In the genomic region with DNA sequence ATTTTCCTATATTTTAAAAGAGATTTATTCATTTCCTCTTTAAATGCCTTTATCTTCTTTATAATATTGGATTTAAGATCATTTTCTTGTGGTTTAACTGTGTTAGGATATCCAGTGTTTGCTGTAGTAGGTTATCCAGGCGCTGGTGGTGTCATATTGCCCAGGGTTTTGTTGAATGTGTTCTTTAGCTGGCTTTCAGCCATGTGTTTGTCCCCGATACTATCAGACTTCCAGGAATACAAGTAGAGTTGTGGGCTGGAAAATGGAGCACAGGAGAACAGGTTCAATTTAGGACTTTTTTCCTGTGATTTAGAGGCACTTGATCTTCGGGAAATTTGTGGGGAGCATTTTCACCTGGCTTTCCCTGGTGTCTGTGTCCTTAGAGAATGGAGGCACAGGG, we compare ENCODE assay signal across 46 mouse cellular contexts. TPM values are rescaled to one million over a fixed set of nuclear protein-coding genes. Genes with fewer than 3 reads are reported as not detected.
"Had no signal": no experiment of that assay in that cellular context is flagged by ENCODE, and none has a peak within 500 bp of the region (broad histone marks: within the 10 kb centered on the region; RNA-seq: fewer than 3 reads in every experiment).

No protein-coding gene starts in this region.

- H3K9me3 ChIP-seq: limb, embryonic 10.5 days; limb, embryonic 15.5 days; liver, embryonic 15.5 days; lung, embryonic 15.5 days had no signal

- H3K27me3 ChIP-seq: limb, embryonic 12.5 days; limb, embryonic 13.5 days; limb, embryonic 15.5 days; liver, embryonic 13.5 days; liver, embryonic 15.5 days; lung, embryonic 15.5 days; megakaryocyte, embryonic 14.5 days; midbrain, embryonic 12.5 days; midbrain, embryonic 13.5 days; midbrain, embryonic 15.5 days; neural tube, embryonic 12.5 days had no signal

- H3K4me3 ChIP-seq: left cerebral cortex, adult 2 months; limb, embryonic 10.5 days; limb, embryonic 12.5 days; limb, embryonic 13.5 days; limb, embryonic 15.5 days; liver, embryonic 13.5 days; liver, embryonic 15.5 days; lung, embryonic 15.5 days; megakaryocyte, embryonic 14.5 days; midbrain, embryonic 10.5 days; midbrain, embryonic 12.5 days; midbrain, embryonic 13.5 days; midbrain, embryonic 15.5 days; myocyte; neural tube, embryonic 12.5 days had no signal

- H3K27ac ChIP-seq: left cerebral cortex, adult 2 months; limb, embryonic 10.5 days; limb, embryonic 12.5 days; limb, embryonic 13.5 days; limb, embryonic 15.5 days; liver, embryonic 13.5 days; liver, embryonic 14.5 days; liver, embryonic 15.5 days; lung, embryonic 15.5 days; macrophage; midbrain, embryonic 10.5 days; midbrain, embryonic 12.5 days; midbrain, embryonic 13.5 days; midbrain, embryonic 15.5 days; neural tube, embryonic 12.5 days had no signal

- H3K4me1 ChIP-seq: limb, embryonic 10.5 days; limb, embryonic 12.5 days; limb, embryonic 13.5 days; limb, embryonic 15.5 days; liver, embryonic 13.5 days; liver, embryonic 15.5 days; lung, embryonic 15.5 days; megakaryocyte, embryonic 14.5 days; midbrain, embryonic 10.5 days; midbrain, embryonic 12.5 days; midbrain, embryonic 13.5 days; midbrain, embryonic 15.5 days; neural tube, embryonic 12.5 days had no signal

- ATAC-seq: lung, postnatal 0 days; midbrain, embryonic 13.5 days; midbrain, embryonic 15.5 days; midbrain, embryonic 16.5 days had no signal

- H3K4me2 ChIP-seq: limb, embryonic 12.5 days; limb, embryonic 13.5 days; limb, embryonic 15.5 days; liver, embryonic 13.5 days; liver, embryonic 15.5 days; lung, embryonic 14.5 days; lung, embryonic 15.5 days; midbrain, embryonic 11.5 days; midbrain, embryonic 12.5 days; midbrain, embryonic 13.5 days; midbrain, embryonic 15.5 days; neural tube, embryonic 12.5 days had no signal

- H3K36me3 ChIP-seq: limb, embryonic 10.5 days; limb, embryonic 12.5 days; limb, embryonic 13.5 days; limb, embryonic 15.5 days; liver, embryonic 13.5 days; liver, embryonic 15.5 days; lung, embryonic 15.5 days; midbrain, embryonic 10.5 days; midbrain, embryonic 12.5 days; midbrain, embryonic 13.5 days; midbrain, embryonic 15.5 days; neural tube, embryonic 12.5 days had no signal

- DNase-seq: left cerebral cortex, postnatal 4 days; liver; liver, embryonic 13.5 days; lung, adult 18-20 months; lung, adult 2 months; lung, embryonic 14.5 days; lung, postnatal 10 days; lung, postnatal 14 days; lung, postnatal 36 days; lung, postnatal 4 days; midbrain, embryonic 14.5 days had no signal

- H3K9ac ChIP-seq: limb, embryonic 12.5 days; limb, embryonic 13.5 days; limb, embryonic 15.5 days; liver, embryonic 13.5 days; liver, embryonic 14.5 days; liver, embryonic 15.5 days; lung, embryonic 14.5 days; lung, embryonic 15.5 days; midbrain, embryonic 12.5 days; midbrain, embryonic 13.5 days; midbrain, embryonic 15.5 days; neural tube, embryonic 12.5 days had no signal

RNA-seq across cellular contexts. Expression of a gene that starts 19.8 kb away (rescaled TPM):
- total RNA-seq: left cerebral cortex, adult 18-20 months; left cerebral cortex, adult 2 months; left cerebral cortex, adult 8-10 months; left cerebral cortex, postnatal 10 days; left cerebral cortex, postnatal 14 days; left cerebral cortex, postnatal 25 days; left cerebral cortex, postnatal 36 days; left cerebral cortex, postnatal 4 days; megakaryocyte progenitor cell, adult 5-6 weeks; megakaryocyte, adult 5-6 weeks; megakaryocyte-erythroid progenitor cell, adult 5-6 weeks; midbrain, postnatal 0 days; monocyte, adult 5-6 weeks had no signal
- polyA plus RNA-seq: limb, embryonic 10.5 days; limb, embryonic 11.5 days; limb, embryonic 12.5 days; limb, embryonic 13.5 days; limb, embryonic 14.5 days; limb, embryonic 15.5 days; liver, embryonic 13.5 days; liver, embryonic 14.5 days; liver, embryonic 15.5 days; liver, embryonic 16.5 days; lung, embryonic 15.5 days; lung, embryonic 16.5 days; lung, postnatal 0 days; macrophage; midbrain, embryonic 10.5 days; midbrain, embryonic 11.5 days; midbrain, embryonic 12.5 days; midbrain, embryonic 13.5 days; midbrain, embryonic 14.5 days; midbrain, embryonic 15.5 days; midbrain, embryonic 16.5 days; midbrain, postnatal 0 days; myocyte; neural tube, embryonic 11.5 days; neural tube, embryonic 12.5 days had no signal
